Mouse (Mus musculus): ENCODE measurements at regions not wholly inside any gene's neighbourhood (a gene's known extent, or its start where the extent isn't known, plus 50 kb on each side); places are given as distances from the start of the nearest gene placed in this dataset.

DNA sequence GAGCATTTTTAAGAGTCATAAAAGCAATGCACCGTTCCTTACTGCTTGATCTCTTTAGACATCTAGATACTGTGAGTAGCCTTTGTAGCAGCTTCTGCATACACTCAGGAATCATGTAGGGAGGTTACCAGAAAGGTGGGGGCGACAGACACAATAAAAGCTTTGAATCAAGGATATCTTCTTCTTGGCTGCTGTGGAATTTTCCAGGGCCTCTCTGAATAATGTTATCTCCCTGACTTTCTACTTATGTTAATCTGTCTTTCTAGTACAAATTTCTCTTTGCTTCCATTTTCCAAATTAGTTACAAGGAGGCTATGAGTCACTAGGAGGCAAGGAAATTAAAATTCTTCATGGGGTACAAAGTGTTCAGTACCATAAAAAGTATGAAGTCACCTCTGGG is 159.4 kb downstream of the Rsl24d1 start:
- DNase-seq (ENCODE audit: low read depth, low spot score): no peak
- Histone ChIP-seq H3K4me1 (ENCODE audit: control insufficient read depth in 1 of 2, insufficient read depth in 2 of 2, low read length in 2 of 2) (no peaks in the 10 kb centered on the region), H3K9me3 (replicated peaks; ENCODE audit: insufficient read depth, low read length) (no peaks in the 10 kb centered on the region), H3K27ac (ENCODE audit: control insufficient read depth, low read depth, low read length) (no peak overlapping the region), H3K79me2 (ENCODE audit: control insufficient read depth, insufficient read depth, low read length, poor library complexity) (no peaks in the 10 kb centered on the region), H3K36me3 (ENCODE audit: control insufficient read depth in 1 of 2, insufficient read depth in 2 of 2, low read length in 2 of 2) (no peaks in the 10 kb centered on the region), H3K27me3 (ENCODE audit: control insufficient read depth in 1 of 2, insufficient read depth in 2 of 2, low read length in 2 of 2) (no peaks in the 10 kb centered on the region; a peak in 1 of 4 replicates), H3K9ac (ENCODE audit: control insufficient read depth, low read depth, low read length, poor library complexity, severe bottlenecking) (no peak overlapping the region), H3K4me3 (ENCODE audit: control insufficient read depth in 1 of 2, insufficient read depth in 1 of 2, low read depth in 2 of 2, low read length in 2 of 2) (no peak overlapping the region)
- no peak for TF ChIP-seq POLR2A (IDR thresholded peaks at IDR 0.05; ENCODE audit: control insufficient read depth in 1 of 2, insufficient read depth in 1 of 2, low read depth in 1 of 2, low read length in 2 of 2, poor library complexity in 1 of 2)
- TF ChIP-seq SIN3A (IDR thresholded peaks at IDR 0.05; ENCODE audit: low read length): no peak
- TF ChIP-seq HCFC1 (IDR thresholded peaks at IDR 0.05; ENCODE audit: low read depth, low read length): no peak
- no peak for TF ChIP-seq MYC (IDR thresholded peaks at IDR 0.05; ENCODE audit: low read depth, low read length)
- TF ChIP-seq ZKSCAN1 (IDR thresholded peaks at IDR 0.05; ENCODE audit: low read depth, low read length): no peak
- no peak for TF ChIP-seq E2F4 (IDR thresholded peaks at IDR 0.05; ENCODE audit: borderline replicate concordance, low read depth, low read length)
- no peak for TF ChIP-seq TCF12 (IDR thresholded peaks at IDR 0.05; ENCODE audit: low read depth, low read length)
- TF ChIP-seq POLR2AphosphoS5 (IDR thresholded peaks at IDR 0.05; ENCODE audit: borderline replicate concordance, low read depth, low read length): no peak
- TF ChIP-seq RAD21 (IDR thresholded peaks at IDR 0.05; ENCODE audit: low read depth, low read length): no peak
- no peak for TF ChIP-seq USF1 (IDR thresholded peaks at IDR 0.05; ENCODE audit: low read depth, low read length)
- no peak for TF ChIP-seq GATA1 (IDR thresholded peaks at IDR 0.05; ENCODE audit: low read depth, low read length)
- TF ChIP-seq ZC3H11A (IDR thresholded peaks at IDR 0.05; ENCODE audit: low read depth, low read length): no peak
- no peak for TF ChIP-seq EP300 (IDR thresholded peaks at IDR 0.05; ENCODE audit: low read depth in 1 of 2, low read length in 2 of 2)
- no peak for TF ChIP-seq MYB (IDR thresholded peaks at IDR 0.05; ENCODE audit: low read depth, low read length)
- TF ChIP-seq MAFK (IDR thresholded peaks at IDR 0.05; ENCODE audit: borderline replicate concordance, low read depth, low read length): no peak
- TF ChIP-seq RCOR1 (IDR thresholded peaks at IDR 0.05; ENCODE audit: low read depth, low read length): no peak

DNA sequence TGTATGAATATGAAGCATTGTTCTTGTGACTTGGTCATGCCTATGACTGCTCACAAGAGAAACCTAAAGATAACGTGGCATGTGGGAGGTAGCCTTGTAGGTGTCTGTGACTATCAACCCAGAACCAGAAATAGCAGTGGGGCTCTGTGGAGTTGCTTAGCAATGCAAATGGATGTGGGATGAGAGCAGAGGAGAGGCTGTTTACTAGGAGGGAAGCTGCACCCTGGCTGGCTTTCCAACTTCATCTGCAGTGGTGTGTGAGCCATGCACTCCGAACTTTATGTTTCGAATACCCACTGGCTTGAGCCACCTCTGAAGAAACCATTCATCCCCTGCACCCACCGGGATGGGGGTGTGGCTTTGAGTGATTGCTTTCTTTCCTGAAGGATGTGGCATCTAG is 160.5 kb downstream of the Rsl24d1 start:
- Histone ChIP-seq H3K4me3 (ENCODE audit: control insufficient read depth in 1 of 2, insufficient read depth in 1 of 2, low read depth in 2 of 2, low read length in 2 of 2) (no peak overlapping the region), H3K27me3 (ENCODE audit: control insufficient read depth in 1 of 2, insufficient read depth in 2 of 2, low read length in 2 of 2) (no peaks in the 10 kb centered on the region; a peak in 1 of 4 replicates), H3K9ac (ENCODE audit: control insufficient read depth, low read depth, low read length, poor library complexity, severe bottlenecking) (no peak overlapping the region), H3K36me3 (ENCODE audit: control insufficient read depth in 1 of 2, insufficient read depth in 2 of 2, low read length in 2 of 2) (no peaks in the 10 kb centered on the region), H3K79me2 (ENCODE audit: control insufficient read depth, insufficient read depth, low read length, poor library complexity) (no peaks in the 10 kb centered on the region), H3K27ac (ENCODE audit: control insufficient read depth, low read depth, low read length) (no peak overlapping the region), H3K9me3 (replicated peaks; ENCODE audit: insufficient read depth, low read length) (no peaks in the 10 kb centered on the region), H3K4me1 (ENCODE audit: control insufficient read depth in 1 of 2, insufficient read depth in 2 of 2, low read length in 2 of 2) (no peaks in the 10 kb centered on the region)
- DNase-seq (ENCODE audit: low read depth, low spot score): no peak
- TF ChIP-seq MYC (IDR thresholded peaks at IDR 0.05; ENCODE audit: low read depth, low read length) (no peak), USF1 (IDR thresholded peaks at IDR 0.05; ENCODE audit: low read depth, low read length) (no peak), E2F4 (IDR thresholded peaks at IDR 0.05; ENCODE audit: borderline replicate concordance, low read depth, low read length) (no peak), POLR2A (IDR thresholded peaks at IDR 0.05; ENCODE audit: control insufficient read depth in 1 of 2, insufficient read depth in 1 of 2, low read depth in 1 of 2, low read length in 2 of 2, poor library complexity in 1 of 2) (no peak), ETS1 (IDR thresholded peaks at IDR 0.05; ENCODE audit: low read depth, low read length) (no peak), MXI1 (IDR thresholded peaks at IDR 0.05; ENCODE audit: low read depth, low read length) (no peak), RCOR1 (IDR thresholded peaks at IDR 0.05; ENCODE audit: low read depth, low read length) (no peak), TBP (IDR thresholded peaks at IDR 0.05; ENCODE audit: low read depth, low read length) (no peak), TAL1 (IDR thresholded peaks at IDR 0.05; ENCODE audit: low read length) (no peak), USF2 (IDR thresholded peaks at IDR 0.05; ENCODE audit: borderline replicate concordance in 1 of 2, insufficient read depth in 1 of 2, low read depth in 1 of 2, low read length in 2 of 2) (no peak), MAZ (IDR thresholded peaks at IDR 0.05; ENCODE audit: low read depth, low read length) (no peak)

Measured in MEL (cell line).